Mouse (Mus musculus): ENCODE measurements at regions not wholly inside any gene's neighbourhood (a gene's known extent, or its start where the extent isn't known, plus 50 kb on each side); places are given as distances from the start of the nearest gene placed in this dataset.

DNA sequence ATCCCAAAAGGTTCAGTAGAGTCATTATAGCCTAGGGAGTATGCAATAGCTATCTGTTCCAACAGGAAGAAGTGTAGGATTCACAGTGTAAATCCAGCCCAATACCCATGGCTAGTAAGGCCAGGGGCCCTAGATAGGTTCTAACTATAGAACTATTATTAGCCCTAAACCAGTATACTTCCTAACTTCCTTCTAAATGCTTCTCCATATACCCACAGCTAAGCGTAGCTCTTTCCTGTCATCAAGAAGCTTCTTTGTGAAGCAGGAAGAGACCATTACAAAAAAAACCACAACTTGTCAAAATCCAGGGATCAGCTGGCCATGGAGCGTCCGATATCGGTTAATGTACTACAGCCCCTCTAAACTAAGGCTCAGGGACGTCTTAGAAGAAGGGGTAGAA lies 57.7 kb upstream of the Gpr141 start:
- Histone ChIP-seq H3K4me3 (ENCODE audit: control insufficient read depth in 1 of 2, insufficient read depth in 1 of 2, low read depth in 2 of 2, low read length in 2 of 2) (no peak overlapping the region), H3K27me3 (ENCODE audit: control insufficient read depth in 1 of 2, insufficient read depth in 2 of 2, low read length in 2 of 2) (no peaks in the 10 kb centered on the region), H3K4me1 (ENCODE audit: control insufficient read depth in 1 of 2, insufficient read depth in 2 of 2, low read length in 2 of 2) (no peaks in the 10 kb centered on the region), H3K9ac (ENCODE audit: control insufficient read depth, low read depth, low read length, poor library complexity, severe bottlenecking) (no peak overlapping the region), H3K9me3 (replicated peaks; ENCODE audit: insufficient read depth, low read length) (no peaks in the 10 kb centered on the region), H3K79me2 (ENCODE audit: control insufficient read depth, insufficient read depth, low read length, poor library complexity) (no peaks in the 10 kb centered on the region), H3K27ac (ENCODE audit: control insufficient read depth, low read depth, low read length) (no peak overlapping the region), H3K36me3 (ENCODE audit: control insufficient read depth in 1 of 2, insufficient read depth in 2 of 2, low read length in 2 of 2) (no peaks in the 10 kb centered on the region)
- TF ChIP-seq CTCF (IDR thresholded peaks at IDR 0.05 in 2 of 3, conservative IDR thresholded peaks at IDR 0.05 in 1 of 3; ENCODE audit: control insufficient read depth in 1 of 3, insufficient read depth in 1 of 3, low read depth in 2 of 3, low read length in 3 of 3, poor library complexity in 1 of 3, severe bottlenecking in 1 of 3) (no peak), ZC3H11A (IDR thresholded peaks at IDR 0.05; ENCODE audit: low read depth, low read length) (no peak), MXI1 (IDR thresholded peaks at IDR 0.05; ENCODE audit: low read depth, low read length) (no peak), EP300 (IDR thresholded peaks at IDR 0.05; ENCODE audit: low read depth in 1 of 2, low read length in 2 of 2) (no peak), SIN3A (IDR thresholded peaks at IDR 0.05; ENCODE audit: low read length) (no peak), ELF1 (IDR thresholded peaks at IDR 0.05; ENCODE audit: low read depth, low read length) (no peak), SMC3 (IDR thresholded peaks at IDR 0.05; ENCODE audit: low read depth, low read length) (no peak), USF1 (IDR thresholded peaks at IDR 0.05; ENCODE audit: low read depth, low read length) (no peak), MAZ (IDR thresholded peaks at IDR 0.05; ENCODE audit: low read depth, low read length) (no peak), MEF2A (IDR thresholded peaks at IDR 0.05; ENCODE audit: extremely low read depth, insufficient replicate concordance, low read depth, low read length, poor library complexity, severe bottlenecking) (no peak), CHD1 (IDR thresholded peaks at IDR 0.05; ENCODE audit: low read depth, low read length) (no peak), GATA1 (IDR thresholded peaks at IDR 0.05; ENCODE audit: low read depth, low read length) (no peak), BHLHE40 (IDR thresholded peaks at IDR 0.05; ENCODE audit: borderline replicate concordance, low read depth, low read length) (no peak)
- DNase-seq (ENCODE audit: low read depth, low spot score), result no peak

DNA sequence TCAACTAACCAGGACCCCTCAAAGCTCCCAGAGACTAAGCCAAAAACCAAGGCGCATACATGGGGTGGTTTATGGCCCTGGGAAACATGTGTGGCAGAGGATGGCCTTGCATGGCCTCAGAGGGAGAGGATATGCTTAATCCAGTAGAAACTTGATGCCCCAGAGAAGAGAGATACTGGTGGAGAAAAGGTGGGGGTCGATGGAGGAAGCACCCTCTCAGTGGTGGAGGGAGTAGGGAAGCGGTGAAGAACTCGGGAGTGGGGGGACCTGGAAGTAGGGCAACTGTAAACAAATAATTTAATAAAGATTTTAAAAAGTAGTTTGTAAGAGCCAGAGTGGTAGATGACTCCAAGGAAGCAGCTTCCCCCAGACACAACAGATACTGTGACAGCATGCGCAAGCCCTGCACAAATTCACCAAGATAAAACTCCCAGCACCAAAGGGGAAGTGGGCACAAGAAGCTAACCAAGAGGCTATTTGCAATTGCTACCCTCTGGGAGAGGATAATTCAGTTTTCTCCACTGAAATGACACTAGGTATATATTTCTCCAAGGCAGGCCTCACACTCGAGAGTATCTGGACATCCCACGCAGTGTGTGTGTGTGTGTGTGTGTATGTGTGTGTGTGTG lies 50.7 kb upstream of the Gpr141 start:
- Histone ChIP-seq H3K9ac (ENCODE audit: control insufficient read depth, low read depth, low read length, poor library complexity, severe bottlenecking) (no peak overlapping the region), H3K79me2 (ENCODE audit: control insufficient read depth, insufficient read depth, low read length, poor library complexity) (no peaks in the 10 kb centered on the region), H3K27me3 (ENCODE audit: control insufficient read depth in 1 of 2, insufficient read depth in 2 of 2, low read length in 2 of 2) (no peaks in the 10 kb centered on the region; a peak in 1 of 4 replicates), H3K27ac (ENCODE audit: control insufficient read depth, low read depth, low read length) (no peak overlapping the region), H3K9me3 (replicated peaks; ENCODE audit: insufficient read depth, low read length) (no peaks in the 10 kb centered on the region), H3K4me1 (ENCODE audit: control insufficient read depth in 1 of 2, insufficient read depth in 2 of 2, low read length in 2 of 2) (no peaks in the 10 kb centered on the region), H3K36me3 (ENCODE audit: control insufficient read depth in 1 of 2, insufficient read depth in 2 of 2, low read length in 2 of 2) (no peaks in the 10 kb centered on the region), H3K4me3 (ENCODE audit: control insufficient read depth in 1 of 2, insufficient read depth in 1 of 2, low read depth in 2 of 2, low read length in 2 of 2) (no peak overlapping the region)
- DNase-seq (ENCODE audit: low read depth, low spot score), result no peak
- TF ChIP-seq MEF2A (IDR thresholded peaks at IDR 0.05; ENCODE audit: extremely low read depth, insufficient replicate concordance, low read depth, low read length, poor library complexity, severe bottlenecking) (no peak), CTCF (IDR thresholded peaks at IDR 0.05 in 2 of 3, conservative IDR thresholded peaks at IDR 0.05 in 1 of 3; ENCODE audit: control insufficient read depth in 1 of 3, insufficient read depth in 1 of 3, low read depth in 2 of 3, low read length in 3 of 3, poor library complexity in 1 of 3, severe bottlenecking in 1 of 3) (no peak), MAZ (IDR thresholded peaks at IDR 0.05; ENCODE audit: low read depth, low read length) (no peak), MXI1 (IDR thresholded peaks at IDR 0.05; ENCODE audit: low read depth, low read length) (no peak)

Measured in MEL (cell line).